ENCODE assay signal across 7 mouse cellular contexts in genomic region chr10:67912337-67912776, GRCm38 (mm10). TPM values are rescaled to one million over a fixed set of nuclear protein-coding genes. Genes with fewer than 3 reads are reported as not detected.
DNase-seq lines count a peak whose midpoint lies in the region; ATAC-seq lines count a peak whose summit lies in the region.

TSS of gene Zfp365 (minus strand) at chr10:67912662.

- peaks cover 34% of the 10 kb centered on the region for H3K27me3 ChIP-seq in embryonic facial prominence, embryonic 10.5 days (replicated peaks; ENCODE audit: low read depth, poor library complexity, severe bottlenecking)
- H3K27me3 ChIP-seq in intestine, embryonic 16.5 days (replicated peaks; ENCODE audit: control insufficient read depth, insufficient read depth, low read length): no peaks in the 10 kb centered on the region
- peaks cover 89% of the 10 kb centered on the region for H3K27me3 ChIP-seq in midbrain, embryonic 10.5 days (ENCODE audit: low read depth, poor library complexity, severe bottlenecking)

- H3K4me1 ChIP-seq in embryonic facial prominence, embryonic 10.5 days: peaks cover 13% of the 10 kb centered on the region
- H3K4me1 ChIP-seq in intestine, embryonic 16.5 days (ENCODE audit: control insufficient read depth, insufficient read depth, low read length): 0 out of 2 replicates have a peak, but pooled peaks cover 6% of the 10 kb centered on the region
- H3K4me1 ChIP-seq in midbrain, embryonic 10.5 days: peaks cover 14% of the 10 kb centered on the region

- ATAC-seq in granulocyte monocyte progenitor cell, adult 5-6 weeks (replicated peaks; ENCODE audit: poor library complexity, severe bottlenecking): peak; percentile 66
- peak; percentile 81 for ATAC-seq in intestine, embryonic 16.5 days

- H3K4me3 ChIP-seq in embryonic facial prominence, embryonic 10.5 days: peak within 1 kb of the TSS; percentile 80
- peak within 1 kb of the TSS; percentile 65 for H3K4me3 ChIP-seq in intestine, embryonic 16.5 days (ENCODE audit: low read length)
- H3K4me3 ChIP-seq in midbrain, embryonic 10.5 days: peak within 1 kb of the TSS; percentile 77

- peak within 1 kb of the TSS; percentile 100 for H3K4me2 ChIP-seq in intestine, embryonic 16.5 days (ENCODE audit: low read depth, low read length)

- peak within 1 kb of the TSS; percentile 65 for H3K9ac ChIP-seq in intestine, embryonic 16.5 days (ENCODE audit: low read depth, low read length)

- no peaks in the 10 kb centered on the region; the same call in 1 of the 2 replicates for H3K36me3 ChIP-seq in embryonic facial prominence, embryonic 10.5 days (replicated peaks)
- no peaks in the 10 kb centered on the region for H3K36me3 ChIP-seq in intestine, embryonic 16.5 days (ENCODE audit: control insufficient read depth, insufficient read depth, low read length)
- no peaks in the 10 kb centered on the region; the same call in 1 of the 2 replicates for H3K36me3 ChIP-seq in midbrain, embryonic 10.5 days

- DNase-seq in adrenal gland, postnatal 14 days: peak; percentile 83
- peak; percentile 87 for DNase-seq in embryonic facial prominence, embryonic 10.5 days (ENCODE audit: low spot score)
- DNase-seq in left cerebral cortex, postnatal 36 days (ENCODE audit: low spot score in 2 of 2): peak; percentile 88 to 89
- peak; percentile 74 for DNase-seq in midbrain, embryonic 10.5 days (ENCODE audit: low spot score)
- DNase-seq in right cerebral cortex, postnatal 4 days: peak; percentile 83

- H3K9me3 ChIP-seq in embryonic facial prominence, embryonic 10.5 days: no peaks in the 10 kb centered on the region
- no peaks in the 10 kb centered on the region for H3K9me3 ChIP-seq in intestine, embryonic 16.5 days (ENCODE audit: control insufficient read depth, low read length)
- H3K9me3 ChIP-seq in midbrain, embryonic 10.5 days (replicated peaks): peaks cover 7% of the 10 kb centered on the region; the same call in 1 of the 2 replicates

- H3K27ac ChIP-seq in embryonic facial prominence, embryonic 10.5 days (replicated peaks): peak within 1 kb of the TSS; percentile 84
- no peak within 1 kb of the TSS for H3K27ac ChIP-seq in intestine, embryonic 16.5 days (ENCODE audit: low read length)
- peak within 1 kb of the TSS; percentile 84 for H3K27ac ChIP-seq in midbrain, embryonic 10.5 days (replicated peaks)

- WGBS in embryonic facial prominence, embryonic 10.5 days: under 1% methylated on average over 43 of the region's 43 CpGs
- under 1% methylated on average over 42 of the region's 43 CpGs for WGBS in intestine, embryonic 16.5 days
- WGBS in midbrain, embryonic 10.5 days: under 1% methylated on average over 42 of the region's 43 CpGs

- intact Hi-C loops in left cerebral cortex, postnatal 36 days (cut with DNase I): loop anchor here (5.0 kb wide), 1 partner anchor 70 kb away; no protein-coding TSS in a partner anchor

RNA-seq across cellular contexts. Expression of gene Zfp365, which starts in this region (rescaled TPM):
- total RNA-seq in adrenal gland, postnatal 14 days (2021): 2.0 and 2.4 TPM in 2 replicates
- polyA plus RNA-seq in embryonic facial prominence, embryonic 10.5 days (2016; fragmentation: Nextera tagmentation; extraction: Ambion mirVana): 2.1 and 2.2 TPM in 2 replicates
- total RNA-seq in granulocyte monocyte progenitor cell, adult 5-6 weeks (2014; fragmentation: Nextera tagmentation): not detected in 2 replicates
- total RNA-seq in granulocyte monocyte progenitor cell, adult 5-6 weeks (2017): not detected in 2 replicates
- polyA plus RNA-seq in intestine, embryonic 16.5 days (2015; fragmentation: Nextera tagmentation; extraction: Ambion mirVana): 0.70 and 0.71 TPM in 2 replicates
- 100 to 1,000 TPM; 454 to 507 TPM for total RNA-seq in left cerebral cortex, postnatal 36 days (2021)
- 2.3 and 2.7 TPM in 2 replicates for polyA plus RNA-seq in midbrain, embryonic 10.5 days (2016; fragmentation: Nextera tagmentation; extraction: Ambion mirVana)

Comparison
In these comparisons a context has a peak if more than half of its experiments do, and no peak if none do; other contexts are left out.
1. RNA of gene Zfp365 (total RNA-seq): 454 to 507 TPM in left cerebral cortex, postnatal 36 days; 2.0 to 2.4 TPM in adrenal gland, postnatal 14 days and not detected in granulocyte monocyte progenitor cell, adult 5-6 weeks; every median in the first group is over 100 times any median in the second.
2. Peak in ATAC-seq in granulocyte monocyte progenitor cell, adult 5-6 weeks; RNA of the gene not detected or under 1 TPM.
3. Peak in ATAC-seq, H3K4me3 ChIP-seq, H3K9ac ChIP-seq and H3K4me2 ChIP-seq in intestine, embryonic 16.5 days; RNA of the gene not detected or under 1 TPM.
4. Peak in every context shown above with its lines, with median percentiles within 50 percentile points of each other: DNase-seq and H3K4me3 ChIP-seq.